Mouse (Mus musculus): Measurements from ENCODE around the gene Tlr13.
A peak's percentile ranks its signal among the peaks of the same experiment; 100 is the strongest.

- TF ChIP-seq POLR2A (IDR thresholded peaks at IDR 0.05; ENCODE audit: extremely low read depth, insufficient read depth, low read length): no peak
- peak; percentile 77 for TF ChIP-seq CTCF (IDR thresholded peaks at IDR 0.05; ENCODE audit: low read depth, low read length)
These were observed 37.5 kb upstream of the Tlr13 start for GRCm38 (mm10) chrX:106105464-106105863.

All from liver, adult 2 months (tissue).